Mouse (Mus musculus) C2C12 (cell line): ENCODE data around the gene Npy4r.

Experiments used
- CTCF ChIP-seq: IDR thresholded peaks from one replicate; pipeline ENCODE4 v1.5.1; 2011; ENCODE audit not compliant: control insufficient read depth, insufficient read depth, insufficient read length
- MAX ChIP-seq: IDR thresholded peaks from one replicate; pipeline ENCODE4 v1.6.1; 2011; ENCODE audit warnings: mild to moderate bottlenecking, control low read depth
- USF1 ChIP-seq: IDR thresholded peaks from one replicate; pipeline ENCODE4 v1.6.1; 2011; ENCODE audit warnings: low read depth, mild to moderate bottlenecking, control low read depth, moderate library complexity

- TF ChIP-seq CTCF (no peak), USF1 (no peak), MAX (peak; percentile 77)
Measured at GRCm38 (mm10) chr14:34142316-34142715, 10.0 kb downstream of the Npy4r start.
